Mouse (Mus musculus): ENCODE data around the gene Ces1g. TPM values are rescaled to one million over a fixed set of nuclear protein-coding genes. Genes with fewer than 3 reads are reported as not detected.

Gene Ces1g
- not detected for polyA plus RNA-seq (2017; shearing (Covaris generic))

DNA sequence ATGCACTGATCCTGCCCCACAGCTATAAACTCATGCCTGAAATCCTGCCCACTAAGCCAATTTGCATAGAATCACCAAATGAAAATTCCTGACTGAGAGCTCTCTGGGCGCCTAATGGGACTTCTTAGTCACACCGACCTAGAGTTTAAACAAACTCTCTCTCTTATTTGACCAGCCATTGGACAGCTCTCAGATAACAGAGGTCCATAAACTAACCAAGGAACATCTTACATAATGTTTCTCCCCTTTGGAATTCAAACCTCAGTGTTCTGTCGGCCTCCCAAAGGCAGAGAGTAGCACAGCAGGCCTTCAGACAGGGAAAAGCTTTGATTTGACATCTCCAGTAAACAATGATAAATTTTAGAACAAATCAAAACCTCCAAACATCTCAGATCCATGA is at the start of gene Ces1g:
Ces1g (minus strand) TSS at position 102 of the 400 bp plus-strand sequence.

DNA sequence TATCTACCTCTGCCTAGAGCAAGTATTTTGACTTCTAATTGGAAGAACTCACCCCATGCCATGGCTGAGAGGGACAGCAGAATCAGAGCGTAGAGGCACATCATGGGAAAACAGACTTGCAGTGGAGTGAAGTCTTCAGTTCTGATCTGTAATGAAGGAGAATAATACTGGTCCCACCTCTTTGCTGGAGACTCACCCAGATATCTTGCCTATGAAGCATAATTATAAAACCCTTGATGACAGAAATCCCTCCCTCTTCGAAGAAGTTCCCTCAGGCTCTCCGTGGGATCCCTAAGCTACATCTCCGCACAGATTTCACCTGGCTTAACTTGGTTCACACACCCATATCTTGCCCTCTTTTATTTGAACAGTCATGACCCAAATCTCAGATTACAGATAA is 42.5 kb upstream of the Ces1g start, which contains the start of gene Ces1h:
Ces1h (minus strand) TSS at position 101 of the 400 bp plus-strand sequence.

DNA sequence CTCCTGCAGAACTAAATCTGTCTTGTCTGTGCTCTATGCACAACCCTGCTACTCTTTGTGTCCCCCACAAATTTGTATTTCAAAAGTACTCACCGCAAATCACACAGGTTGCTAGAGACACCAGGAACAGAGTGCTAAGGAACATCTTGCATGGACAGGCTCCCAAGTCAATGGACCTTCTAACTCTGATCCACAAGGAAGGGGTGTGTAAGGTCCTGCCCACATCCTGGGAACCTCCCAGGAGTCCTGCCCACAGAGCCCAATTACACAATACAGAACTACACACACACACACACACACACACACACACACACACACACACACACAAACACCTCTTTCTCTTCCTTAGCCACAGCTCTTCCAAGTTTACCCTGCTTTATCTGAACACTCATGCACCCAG is 57.6 kb downstream of the Ces1g start, which contains the start of gene Ces1f:
Ces1f (minus strand) TSS at position 192 of the 400 bp plus-strand sequence.

Other genes with a start within 250 kb of the Ces1g start
- gene Ces1c, start 206.0 kb downstream of the Ces1g start, polyA plus RNA-seq (2017; shearing (Covaris generic)): not detected
- not detected for gene Ces1d, start 139.5 kb downstream of the Ces1g start, polyA plus RNA-seq (2017; shearing (Covaris generic))
- gene Ces1e, start 107.7 kb downstream of the Ces1g start, polyA plus RNA-seq (2017; shearing (Covaris generic)): not detected
- not detected for gene Ces1f, start 57.6 kb downstream of the Ces1g start, polyA plus RNA-seq (2017; shearing (Covaris generic))
- not detected for gene Ces1h, start 42.4 kb upstream of the Ces1g start, polyA plus RNA-seq (2017; shearing (Covaris generic))
- gene Ces5a, start 198.5 kb upstream of the Ces1g start, polyA plus RNA-seq (2017; shearing (Covaris generic)): not detected

All from activated CD4-positive, CD25-positive, alpha-beta regulatory T cell, adult 9 weeks (primary cell).